Mouse (Mus musculus): ENCODE measurements around the gene Sf3b2. TPM values are rescaled to one million over a fixed set of nuclear protein-coding genes. Genes with fewer than 3 reads are reported as not detected.

Gene Sf3b2
- polyA plus RNA-seq, 1 experiment: 66.7 TPM

DNA sequence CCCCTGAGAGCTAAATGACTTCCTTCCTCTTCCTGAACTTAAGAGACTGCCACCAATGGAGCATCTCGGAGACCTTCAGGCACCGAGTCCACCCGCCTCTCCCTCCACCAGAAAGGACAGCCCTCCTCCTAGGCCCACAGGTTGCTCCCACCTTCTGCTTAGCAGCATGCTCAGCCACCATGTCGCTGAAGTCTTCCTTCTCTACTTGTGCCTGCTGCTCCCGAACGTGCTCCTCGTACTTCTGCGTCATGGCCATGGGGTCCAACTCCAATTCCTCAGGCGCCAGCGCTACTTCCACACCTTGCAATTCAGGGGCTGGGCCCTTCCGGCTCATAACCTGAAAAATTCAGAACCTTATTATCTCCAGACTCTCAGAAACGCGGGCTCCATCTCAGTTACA lies 20.6 kb downstream of the Sf3b2 start:
- peaks cover 6% of the 10 kb centered on the region; the same call in 1 of the 2 replicates for H3K4me1 ChIP-seq (ENCODE audit: control insufficient read depth, insufficient read depth, insufficient read length, low read length)
- 84% methylated on average over 13 of the region's 13 CpGs for WGBS
- peaks cover 20% of the 10 kb centered on the region for H3K36me3 ChIP-seq (ENCODE audit: control insufficient read depth, insufficient read depth, low read length)
- H3K4me3 ChIP-seq (ENCODE audit: low read depth, low read length): no peak overlapping the region
- TF ChIP-seq CTCF (IDR thresholded peaks at IDR 0.05; ENCODE audit: extremely low read depth, insufficient read length, insufficient replicate concordance, low read depth, low read length) (no peak), POLR2A (IDR thresholded peaks at IDR 0.05; ENCODE audit: low read depth, low read length) (no peak)
- H3K27me3 ChIP-seq (ENCODE audit: control insufficient read depth, insufficient read depth, low read length): no peaks in the 10 kb centered on the region
- H3K27ac ChIP-seq (ENCODE audit: insufficient read depth, low read depth, low read length): peak overlapping the region; percentile 70

- no peak overlapping the region for H3K4me3 ChIP-seq (ENCODE audit: low read depth, low read length)
- 65% methylated on average over 4 of the region's 4 CpGs for WGBS
- TF ChIP-seq POLR2A (IDR thresholded peaks at IDR 0.05; ENCODE audit: low read depth, low read length): no peak
- no peak for TF ChIP-seq CTCF (IDR thresholded peaks at IDR 0.05; ENCODE audit: extremely low read depth, insufficient read length, insufficient replicate concordance, low read depth, low read length)
- H3K27me3 ChIP-seq (ENCODE audit: control insufficient read depth, insufficient read depth, low read length): no peaks in the 10 kb centered on the region
- peaks cover 6% of the 10 kb centered on the region; the same call in 1 of the 2 replicates for H3K4me1 ChIP-seq (ENCODE audit: control insufficient read depth, insufficient read depth, insufficient read length, low read length)
- peaks cover 14% of the 10 kb centered on the region for H3K36me3 ChIP-seq (ENCODE audit: control insufficient read depth, insufficient read depth, low read length)
- H3K27ac ChIP-seq (ENCODE audit: insufficient read depth, low read depth, low read length): peak overlapping the region; percentile 70
These were observed 21.3 kb downstream of the Sf3b2 start for GRCm38 (mm10) chr19:5273916-5274315.

GRCm38 (mm10) chr19:5272801-5273733 lies 22.2 kb downstream of the Sf3b2 start, which contains the start of gene Pacs1:
Gene Pacs1, minus strand, starts transcription at chr19:5273119.
- no peaks in the 10 kb centered on the region for H3K27me3 ChIP-seq (ENCODE audit: control insufficient read depth, insufficient read depth, low read length)
- TF ChIP-seq CTCF (IDR thresholded peaks at IDR 0.05; ENCODE audit: extremely low read depth, insufficient read length, insufficient replicate concordance, low read depth, low read length) (no peak), POLR2A (IDR thresholded peaks at IDR 0.05; ENCODE audit: low read depth, low read length) (peak; percentile 43)
- peaks cover 6% of the 10 kb centered on the region; the same call in 1 of the 2 replicates for H3K4me1 ChIP-seq (ENCODE audit: control insufficient read depth, insufficient read depth, insufficient read length, low read length)
- peak within 1 kb of the TSS; percentile 70 for H3K27ac ChIP-seq (ENCODE audit: insufficient read depth, low read depth, low read length)
- H3K36me3 ChIP-seq (ENCODE audit: control insufficient read depth, insufficient read depth, low read length): peaks cover 14% of the 10 kb centered on the region
- peak within 1 kb of the TSS; percentile 84 for H3K4me3 ChIP-seq (ENCODE audit: low read depth, low read length)
- WGBS: 1% methylated on average over 92 of the region's 97 CpGs

DNA sequence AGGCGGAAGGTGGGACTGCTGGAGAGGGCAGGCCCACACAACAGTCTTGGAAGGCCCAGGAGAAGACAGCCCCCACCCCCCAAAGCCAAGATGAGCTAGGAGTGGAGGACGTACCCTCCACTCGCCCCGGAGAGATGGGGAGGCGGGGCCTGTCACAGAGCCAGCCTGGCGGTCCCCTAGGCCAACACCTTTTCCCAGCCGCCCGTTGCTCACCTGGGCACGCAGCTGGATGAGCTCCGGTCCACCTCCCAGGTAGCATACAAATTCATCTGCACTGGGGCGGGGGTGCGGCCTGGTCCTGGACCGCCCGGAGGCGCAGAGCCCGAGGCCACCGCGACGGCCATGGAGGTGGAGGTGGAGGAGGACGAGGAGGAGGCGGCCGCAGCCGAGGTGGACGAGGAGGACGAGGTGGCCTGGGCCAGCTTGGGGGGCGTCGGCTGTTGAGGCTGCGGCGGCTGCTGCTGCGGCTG lies 22.9 kb downstream of the Sf3b2 start:
- WGBS: 1% methylated on average over 30 of the region's 30 CpGs
- TF ChIP-seq POLR2A (IDR thresholded peaks at IDR 0.05; ENCODE audit: low read depth, low read length): no peak
- no peak for TF ChIP-seq CTCF (IDR thresholded peaks at IDR 0.05; ENCODE audit: extremely low read depth, insufficient read length, insufficient replicate concordance, low read depth, low read length)
- Histone ChIP-seq H3K27ac (ENCODE audit: insufficient read depth, low read depth, low read length) (0 out of 2 replicates have a peak overlapping the region, but pooled peaks have one; percentile 7), H3K4me1 (ENCODE audit: control insufficient read depth, insufficient read depth, insufficient read length, low read length) (peaks cover 6% of the 10 kb centered on the region; the same call in 1 of the 2 replicates), H3K27me3 (ENCODE audit: control insufficient read depth, insufficient read depth, low read length) (no peaks in the 10 kb centered on the region), H3K36me3 (ENCODE audit: control insufficient read depth, insufficient read depth, low read length) (peaks cover 14% of the 10 kb centered on the region), H3K4me3 (ENCODE audit: low read depth, low read length) (peak overlapping the region; percentile 84)

DNA sequence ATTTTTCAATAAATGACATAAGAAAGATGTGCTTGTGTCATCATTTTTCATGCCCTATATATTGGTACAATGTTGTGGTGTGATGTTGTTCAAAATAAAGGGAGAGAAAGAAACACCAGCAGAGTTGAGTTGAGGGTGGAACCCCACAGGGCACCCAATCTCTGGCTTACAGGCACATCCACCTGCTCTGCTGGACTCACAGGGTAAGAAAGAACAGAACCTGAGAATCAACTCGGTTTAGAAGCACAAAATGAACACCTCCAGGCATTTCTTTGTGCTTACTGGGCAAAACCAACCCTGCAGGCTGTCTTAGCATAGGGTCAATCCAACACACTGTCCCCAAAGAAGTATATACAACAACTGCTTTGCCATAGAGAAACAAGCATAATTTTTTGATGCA lies 23.8 kb downstream of the Sf3b2 start:
- Histone ChIP-seq H3K4me3 (ENCODE audit: low read depth, low read length) (no peak overlapping the region), H3K36me3 (ENCODE audit: control insufficient read depth, insufficient read depth, low read length) (peaks cover 12% of the 10 kb centered on the region), H3K27ac (ENCODE audit: insufficient read depth, low read depth, low read length) (no peak overlapping the region), H3K4me1 (ENCODE audit: control insufficient read depth, insufficient read depth, insufficient read length, low read length) (peaks cover 6% of the 10 kb centered on the region; the same call in 1 of the 2 replicates), H3K27me3 (ENCODE audit: control insufficient read depth, insufficient read depth, low read length) (no peaks in the 10 kb centered on the region)
- no peak for TF ChIP-seq POLR2A (IDR thresholded peaks at IDR 0.05; ENCODE audit: low read depth, low read length)
- no peak for TF ChIP-seq CTCF (IDR thresholded peaks at IDR 0.05; ENCODE audit: extremely low read depth, insufficient read length, insufficient replicate concordance, low read depth, low read length)
- 33% methylated on average over 1 of the region's 1 CpGs for WGBS

DNA sequence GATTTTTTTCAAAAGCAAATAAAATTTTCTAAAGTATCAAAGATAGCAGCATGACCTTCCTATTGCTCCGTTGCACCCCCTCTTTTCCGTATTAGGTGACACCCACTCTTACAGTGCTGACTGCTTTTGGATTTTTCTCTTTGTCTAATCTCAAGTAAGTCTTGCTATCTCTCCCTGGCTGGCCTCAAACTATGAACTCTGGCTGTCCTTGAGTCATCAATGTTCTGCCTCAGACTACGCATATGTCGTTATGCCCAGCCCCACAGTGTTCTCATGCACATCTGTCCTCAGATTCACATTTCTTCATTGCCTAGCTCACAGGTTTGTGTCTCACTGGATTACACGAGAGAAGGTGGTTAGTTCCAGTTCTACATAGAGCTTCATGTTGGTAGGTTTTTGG lies 25.9 kb downstream of the Sf3b2 start:
- 0 out of 2 replicates have a peak, but pooled peaks cover 2% of the 10 kb centered on the region for H3K36me3 ChIP-seq (ENCODE audit: control insufficient read depth, insufficient read depth, low read length)
- no peaks in the 10 kb centered on the region for H3K27me3 ChIP-seq (ENCODE audit: control insufficient read depth, insufficient read depth, low read length)
- TF ChIP-seq POLR2A (IDR thresholded peaks at IDR 0.05; ENCODE audit: low read depth, low read length) (no peak), CTCF (IDR thresholded peaks at IDR 0.05; ENCODE audit: extremely low read depth, insufficient read length, insufficient replicate concordance, low read depth, low read length) (no peak)
- H3K4me1 ChIP-seq (ENCODE audit: control insufficient read depth, insufficient read depth, insufficient read length, low read length): peaks cover 6% of the 10 kb centered on the region; the same call in 1 of the 2 replicates
- 71% methylated on average over 5 of the region's 5 CpGs for WGBS
- no peak overlapping the region for H3K4me3 ChIP-seq (ENCODE audit: low read depth, low read length)
- no peak overlapping the region for H3K27ac ChIP-seq (ENCODE audit: insufficient read depth, low read depth, low read length)

GRCm38 (mm10) chr19:5268875-5269274 lies 26.4 kb downstream of the Sf3b2 start:
- peaks cover 6% of the 10 kb centered on the region; the same call in 1 of the 2 replicates for H3K4me1 ChIP-seq (ENCODE audit: control insufficient read depth, insufficient read depth, insufficient read length, low read length)
- H3K27me3 ChIP-seq (ENCODE audit: control insufficient read depth, insufficient read depth, low read length): no peaks in the 10 kb centered on the region
- no peak overlapping the region for H3K27ac ChIP-seq (ENCODE audit: insufficient read depth, low read depth, low read length)
- no peak overlapping the region for H3K4me3 ChIP-seq (ENCODE audit: low read depth, low read length)
- TF ChIP-seq POLR2A (IDR thresholded peaks at IDR 0.05; ENCODE audit: low read depth, low read length) (no peak), CTCF (IDR thresholded peaks at IDR 0.05; ENCODE audit: extremely low read depth, insufficient read length, insufficient replicate concordance, low read depth, low read length) (no peak)
- no peaks in the 10 kb centered on the region for H3K36me3 ChIP-seq (ENCODE audit: control insufficient read depth, insufficient read depth, low read length)
- WGBS: 77% methylated on average over 3 of the region's 3 CpGs
